Mouse (Mus musculus) olfactory bulb, adult 2 months (tissue): ENCODE measurements at regions not wholly inside any gene's neighbourhood (a gene's known extent, or its start where the extent isn't known, plus 50 kb on each side); places are given as distances from the start of the nearest gene placed in this dataset.

Source experiments
- CTCF ChIP-seq: fragments of 200-500 bp; IDR thresholded peaks from 2 replicates; pipeline ENCODE4 v1.5.1; 2012; ENCODE audit warnings: low read depth, mild to moderate bottlenecking, low read length, moderate library complexity; ENCODE audit not compliant: insufficient read depth
- POLR2A ChIP-seq: fragments of 200-500 bp; IDR thresholded peaks from 2 replicates; pipeline ENCODE4 v1.6.1; 2012; ENCODE audit warnings: mild to moderate bottlenecking, low read depth, low read length, moderate library complexity; ENCODE audit not compliant: insufficient read depth

DNA sequence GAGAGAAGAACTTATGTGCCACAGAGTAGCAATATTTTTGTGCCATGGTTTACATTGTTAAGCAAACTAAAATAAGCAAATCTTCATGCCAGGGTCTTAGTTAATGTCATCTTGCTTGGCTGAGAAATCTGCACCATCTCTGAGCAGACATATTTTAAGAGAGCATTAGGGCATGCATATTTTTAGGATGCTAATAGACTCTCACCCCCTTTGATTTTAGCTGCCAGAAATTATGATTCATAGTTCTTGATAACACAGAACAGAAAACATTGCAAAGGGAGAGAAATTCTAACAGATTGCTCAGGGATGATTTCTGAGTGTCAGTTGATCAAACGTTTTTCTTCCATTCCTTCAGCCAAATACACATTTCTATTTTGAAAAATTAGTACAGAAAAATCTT, 222.7 kb upstream of the Zeb2 start:
- TF ChIP-seq CTCF (no peak), POLR2A (no peak)
